Comparison of ENCODE assay signal across 22 mouse cellular contexts in genomic region chr14:9267282-9268091, GRCm38 (mm10).
DNase-seq lines count a peak whose midpoint lies in the region; ATAC-seq and TF ChIP-seq lines count a peak whose summit lies in the region.
"Had no signal": no experiment of that assay in that cellular context is flagged by ENCODE, and none has a peak within 500 bp of the region (broad histone marks: within the 10 kb centered on the region; RNA-seq: fewer than 3 reads in every experiment).

No protein-coding gene starts in this region.

- H3K36me3 ChIP-seq in kidney, postnatal 0 days (ENCODE audit: insufficient read depth, low read length): no peaks in the 10 kb centered on the region
- no peaks in the 10 kb centered on the region for H3K36me3 ChIP-seq in midbrain, embryonic 13.5 days
- no peaks in the 10 kb centered on the region for H3K36me3 ChIP-seq in midbrain, embryonic 11.5 days (ENCODE audit: control insufficient read depth, insufficient read depth, low read length)
- no peaks in the 10 kb centered on the region for H3K36me3 ChIP-seq in stomach, embryonic 15.5 days
- H3K36me3 ChIP-seq: heart, embryonic 13.5 days; limb, embryonic 13.5 days; lung, embryonic 15.5 days had no signal

- H3K4me1 ChIP-seq in kidney, postnatal 0 days (replicated peaks; ENCODE audit: insufficient read depth, low read length): no peaks in the 10 kb centered on the region
- no peaks in the 10 kb centered on the region for H3K4me1 ChIP-seq in midbrain, embryonic 13.5 days (replicated peaks)
- H3K4me1 ChIP-seq in midbrain, embryonic 11.5 days (ENCODE audit: control insufficient read depth, insufficient read depth, low read length): no peaks in the 10 kb centered on the region
- H3K4me1 ChIP-seq in stomach, embryonic 15.5 days: no peaks in the 10 kb centered on the region
- H3K4me1 ChIP-seq: forebrain, embryonic 13.5 days; heart, embryonic 13.5 days; limb, embryonic 13.5 days; lung, embryonic 15.5 days; megakaryocyte, embryonic 14.5 days had no signal

- no peak overlapping the region for H3K27ac ChIP-seq in kidney, postnatal 0 days
- no peak overlapping the region for H3K27ac ChIP-seq in midbrain, embryonic 13.5 days
- no peak overlapping the region for H3K27ac ChIP-seq in midbrain, embryonic 11.5 days (ENCODE audit: low read depth, low read length)
- H3K27ac ChIP-seq in stomach, embryonic 15.5 days: no peak overlapping the region
- H3K27ac ChIP-seq: forebrain, embryonic 13.5 days; heart, embryonic 13.5 days; hindbrain, embryonic 14.5 days; limb, embryonic 13.5 days; lung, embryonic 15.5 days had no signal

- H3K9ac ChIP-seq in kidney, postnatal 0 days (ENCODE audit: low read depth, low read length): no peak overlapping the region
- no peak overlapping the region for H3K9ac ChIP-seq in midbrain, embryonic 13.5 days (replicated peaks)
- H3K9ac ChIP-seq in midbrain, embryonic 11.5 days (ENCODE audit: low read length): no peak overlapping the region
- H3K9ac ChIP-seq in stomach, embryonic 15.5 days: no peak overlapping the region
- H3K9ac ChIP-seq: forebrain, embryonic 13.5 days; heart, embryonic 13.5 days; hindbrain, embryonic 14.5 days; limb, embryonic 13.5 days; lung, embryonic 15.5 days had no signal

- ATAC-seq in kidney, postnatal 0 days (replicated peaks; ENCODE audit: low FRiP score, low read depth): peak; percentile 61; the same call in 1 of the 2 replicates
- 0 out of 2 replicates have a peak, but pooled peaks have one; percentile 14 for ATAC-seq in midbrain, embryonic 13.5 days
- no peak for ATAC-seq in midbrain, embryonic 11.5 days (ENCODE audit: low FRiP score)
- ATAC-seq in stomach, embryonic 15.5 days (ENCODE audit: insufficient read depth, low FRiP score, low read depth): peak; percentile 94
- ATAC-seq: forebrain, embryonic 13.5 days had no signal

- 48% methylated on average over 14 of the region's 14 CpGs for WGBS in kidney, postnatal 0 days
- 73% methylated on average over 14 of the region's 14 CpGs for WGBS in midbrain, embryonic 13.5 days
- 78% methylated on average over 14 of the region's 14 CpGs for WGBS in midbrain, embryonic 11.5 days
- WGBS in stomach, embryonic 15.5 days: 61% methylated on average over 14 of the region's 14 CpGs

- no peak overlapping the region for H3K4me3 ChIP-seq in kidney, postnatal 0 days (replicated peaks; ENCODE audit: low read depth, low read length)
- no peak overlapping the region for H3K4me3 ChIP-seq in midbrain, embryonic 13.5 days (replicated peaks)
- no peak overlapping the region for H3K4me3 ChIP-seq in midbrain, embryonic 11.5 days (ENCODE audit: low read depth, low read length)
- no peak overlapping the region for H3K4me3 ChIP-seq in stomach, embryonic 15.5 days (replicated peaks)
- H3K4me3 ChIP-seq: forebrain, embryonic 13.5 days; heart, embryonic 13.5 days; limb, embryonic 13.5 days; lung, embryonic 15.5 days; megakaryocyte, embryonic 14.5 days had no signal

- no peaks in the 10 kb centered on the region for H3K9me3 ChIP-seq in kidney, postnatal 0 days (replicated peaks; ENCODE audit: low read length)
- H3K9me3 ChIP-seq in midbrain, embryonic 13.5 days: no peaks in the 10 kb centered on the region
- H3K9me3 ChIP-seq in midbrain, embryonic 11.5 days (ENCODE audit: control insufficient read depth, low read length): no peaks in the 10 kb centered on the region
- no peaks in the 10 kb centered on the region for H3K9me3 ChIP-seq in stomach, embryonic 15.5 days
- H3K9me3 ChIP-seq: forebrain, embryonic 13.5 days; heart, embryonic 13.5 days; limb, embryonic 13.5 days; lung, embryonic 15.5 days had no signal

- no peak overlapping the region for H3K4me2 ChIP-seq in kidney, postnatal 0 days (ENCODE audit: low read length)
- H3K4me2 ChIP-seq in midbrain, embryonic 13.5 days (replicated peaks): no peak overlapping the region
- H3K4me2 ChIP-seq in midbrain, embryonic 11.5 days: no peak overlapping the region
- H3K4me2 ChIP-seq in stomach, embryonic 15.5 days: no peak overlapping the region
- H3K4me2 ChIP-seq: forebrain, embryonic 13.5 days; heart, embryonic 13.5 days; hindbrain, embryonic 14.5 days; limb, embryonic 13.5 days; liver, embryonic 11.5 days; lung, embryonic 15.5 days had no signal

- DNase-seq in kidney, postnatal 0 days (ENCODE audit: low spot score): peak; percentile 9
- no peak for DNase-seq in kidney, postnatal 25 days
- DNase-seq in midbrain, embryonic 11.5 days (ENCODE audit: low spot score, missing footprints): no peak
- DNase-seq in embryo, embryonic 9.5 days (ENCODE audit: extremely low spot score): no peak
- DNase-seq: adrenal gland, postnatal 25 days; B cell, adult 2 months; cerebellum, adult 11-12 months; cerebellum, postnatal 10 days; gastrocnemius, postnatal 10 days; heart, postnatal 10 days; lung, postnatal 4 days; midbrain, embryonic 14.5 days; right cerebral cortex, postnatal 25 days had no signal

- no peaks in the 10 kb centered on the region for H3K27me3 ChIP-seq in kidney, postnatal 0 days (ENCODE audit: insufficient read depth, low read length)
- no peaks in the 10 kb centered on the region for H3K27me3 ChIP-seq in midbrain, embryonic 13.5 days
- no peaks in the 10 kb centered on the region for H3K27me3 ChIP-seq in midbrain, embryonic 11.5 days (ENCODE audit: control insufficient read depth, insufficient read depth, low read length)
- H3K27me3 ChIP-seq in stomach, embryonic 15.5 days (replicated peaks): no peaks in the 10 kb centered on the region
- H3K27me3 ChIP-seq: forebrain, embryonic 13.5 days; heart, embryonic 13.5 days; limb, embryonic 13.5 days; lung, embryonic 15.5 days; megakaryocyte, embryonic 14.5 days had no signal

- no peak for TF ChIP-seq CTCF in kidney, postnatal 0 days (IDR thresholded peaks at IDR 0.05; ENCODE audit: low read depth)
